Mouse (Mus musculus): ENCODE results near the gene Serpinb1c.

GRCm38 (mm10) chr13:32926661-32927060, 28.6 kb upstream of the Serpinb1c start:
- TF ChIP-seq POLR2AphosphoS2 (IDR thresholded peaks at IDR 0.05; ENCODE audit: insufficient read length, low read depth), result no peak
- no peak for TF ChIP-seq POLR2A (IDR thresholded peaks at IDR 0.05; ENCODE audit: insufficient read length, low read depth)
- TF ChIP-seq REST (IDR thresholded peaks at IDR 0.05; ENCODE audit: insufficient read depth, insufficient read length), result no peak
- no peak for TF ChIP-seq CEBPB (IDR thresholded peaks at IDR 0.05; ENCODE audit: insufficient read depth, poor library complexity, severe bottlenecking)
- no peak for TF ChIP-seq USF1 (IDR thresholded peaks at IDR 0.05; ENCODE audit: low read depth)
- TF ChIP-seq MYOD1 (IDR thresholded peaks at IDR 0.05; ENCODE audit: control insufficient read depth in 1 of 3, insufficient read length in 2 of 3, low read depth in 2 of 3), result no peak
- TF ChIP-seq TCF3 (IDR thresholded peaks at IDR 0.05; ENCODE audit: insufficient read length, low read depth), result no peak
- TF ChIP-seq MAX (IDR thresholded peaks at IDR 0.05; ENCODE audit: low read depth), result no peak
- no peak for TF ChIP-seq E2F4 (IDR thresholded peaks at IDR 0.05; ENCODE audit: insufficient read depth)
- no peak for TF ChIP-seq TCF12 (IDR thresholded peaks at IDR 0.05; ENCODE audit: insufficient read depth, poor library complexity, severe bottlenecking)
- TF ChIP-seq SRF (IDR thresholded peaks at IDR 0.05; ENCODE audit: control insufficient read depth, insufficient read length, low read depth), result no peak

Measured in myocyte (in vitro differentiated cells).